Mouse (Mus musculus) liver, embryonic 14.5 days (tissue): ENCODE data around the gene Chd2. TPM values are rescaled to one million over a fixed set of nuclear protein-coding genes. Genes with fewer than 3 reads are reported as not detected.

Experiments
- ATAC-seq: fragments of 200-750 bp; cut with Nextera tagmentation; 2 replicates; pipeline ENCODE4 v1.8.0; 2017; ENCODE audit warnings: moderate number of reproducible peaks, mild to moderate bottlenecking, moderate library complexity; ENCODE audit not compliant: insufficient read depth
- DNase-seq, 3 experiments: peaks; one replicate each; pipeline ENCODE4 v3.0.0-alpha.2; 2012 to 2013; ENCODE audit warnings: low read depth in 3 of 3, low spot score in 3 of 3
- H3K27ac ChIP-seq: fragments of 300-500 bp; sonication (generic); 2 replicates; pipeline ENCODE4 v1.5.1; 2014; ENCODE audit warnings: moderate library complexity, mild to moderate bottlenecking, control low read depth, inconsistent platforms
- H3K27me3 ChIP-seq: fragments of 300-500 bp; sonication (generic); 2 replicates; pipeline ENCODE4 v1.6.1; 2014; ENCODE audit warnings: mild to moderate bottlenecking, low read length, moderate library complexity; ENCODE audit not compliant: control insufficient read depth, insufficient read depth
- H3K36me3 ChIP-seq: fragments of 300-500 bp; sonication (generic); replicated peaks from 2 replicates; pipeline ENCODE4 v1.6.1; 2014; ENCODE audit warnings: low read depth; ENCODE audit not compliant: control insufficient read depth, insufficient read depth
- H3K4me1 ChIP-seq, 2 experiments: fragments of 200-500 bp in 1 of 2; fragments of 300-500 bp in 1 of 2; sonication (generic) in 1 of 2; replicated peaks; 2 replicates each; pipeline ENCODE4 v1.6.1; 2012 to 2014; ENCODE audit warnings: antibody characterized with exemption in 1 of 2, inconsistent platforms in 1 of 2, low read length in 1 of 2; ENCODE audit not compliant: control insufficient read depth in 2 of 2, insufficient read depth in 2 of 2
- H3K4me2 ChIP-seq: fragments of 300-500 bp; sonication (generic); 2 replicates; pipeline ENCODE4 v1.6.1; 2014; ENCODE audit warnings: low read depth, mild to moderate bottlenecking, control low read depth, moderate library complexity
- H3K4me3 ChIP-seq, 2 experiments: fragments of 200-500 bp in 1 of 2; fragments of 300-500 bp in 1 of 2; sonication (generic) in 1 of 2; 2 replicates each; pipeline ENCODE4 v1.5.1; 2012 to 2014; ENCODE audit warnings: low read depth in 2 of 2, low read length in 2 of 2, mild to moderate bottlenecking in 2 of 2, control low read depth in 1 of 2, inconsistent platforms in 1 of 2, moderate library complexity in 1 of 2; ENCODE audit not compliant: insufficient read depth in 1 of 2
- H3K9ac ChIP-seq: fragments of 300-500 bp; sonication (generic); replicated peaks from 2 replicates; pipeline ENCODE4 v1.6.1; 2014; ENCODE audit warnings: mild to moderate bottlenecking, control low read depth, moderate library complexity
- H3K9me3 ChIP-seq: fragments of 300-500 bp; sonication (generic); 2 replicates; pipeline ENCODE4 v1.6.1; 2016; ENCODE audit warnings: low read length, mixed read lengths; ENCODE audit not compliant: control insufficient read depth
- CTCF ChIP-seq: IDR thresholded peaks from 2 replicates; pipeline ENCODE4 v1.5.1; 2016; ENCODE audit warnings: antibody characterized with exemption, low read depth, control low read depth
- EP300 ChIP-seq: IDR thresholded peaks from 2 replicates; pipeline ENCODE4 v1.6.1; 2016; ENCODE audit warnings: antibody characterized with exemption, low read depth
- WGBS: fragments of 180-500 bp; shearing (Covaris S2); extraction: QIAGEN DNeasy Blood & Tissue Kit; methylation state at CpG from one replicate; pipeline ENCODE4 v1.1.7; 2014; ENCODE audit not compliant: insufficient replicate concordance; 5-methylcytosine and 5-hydroxymethylcytosine counted together
- polyA plus RNA-seq, 2 experiments: library from polyadenylated mRNA; depleted of rRNA in 1 of 2; stranded (reverse) in 1 of 2; unstranded in 1 of 2; fragments of >200 nt; fragmentation: Nextera tagmentation in 1 of 2; extraction: Ambion mirVana in 1 of 2; gene quantifications; 2 replicates each; pipeline versions ENCODE4 v1.2.1 to v1.2.3; 2012 to 2014

Chd2 gene
- polyA plus RNA-seq, 2 experiments = 12.0 to 14.8 TPM

GRCm38 (mm10) chr7:73586206-73586605 lies 44.6 kb upstream of the Chd2 start:
- peaks cover 13 to 35% of the 10 kb centered on the region in 2 experiments for H3K4me1 ChIP-seq
- no peak overlapping the region for H3K27ac ChIP-seq
- H3K4me2 ChIP-seq = no peak overlapping the region
- no peak for ATAC-seq
- H3K4me3 ChIP-seq = no peak overlapping the region
- TF ChIP-seq CTCF (no peak), EP300 (no peak)
- H3K9me3 ChIP-seq = no peaks in the 10 kb centered on the region
- DNase-seq = no peak
- no peak overlapping the region for H3K9ac ChIP-seq
- WGBS = 78% methylated on average over 11 of the region's 11 CpGs
- no peaks in the 10 kb centered on the region for H3K36me3 ChIP-seq
- H3K27me3 ChIP-seq = no peaks in the 10 kb centered on the region

- H3K4me3 ChIP-seq = no peak overlapping the region
- no peaks in the 10 kb centered on the region for H3K9me3 ChIP-seq
- H3K4me2 ChIP-seq = no peak overlapping the region
- TF ChIP-seq CTCF (no peak), EP300 (no peak)
- H3K4me1 ChIP-seq = peaks cover 13 to 35% of the 10 kb centered on the region in 2 experiments
- 76% methylated on average over 22 of the region's 22 CpGs for WGBS
- DNase-seq (no peak), ATAC-seq (no peak)
- no peaks in the 10 kb centered on the region for H3K36me3 ChIP-seq
- no peak overlapping the region for H3K9ac ChIP-seq
- H3K27ac ChIP-seq = no peak overlapping the region
- H3K27me3 ChIP-seq = no peaks in the 10 kb centered on the region
Measured at GRCm38 (mm10) chr7:73585114-73586032, 43.7 kb upstream of the Chd2 start.

- no peak overlapping the region; the same call in 1 of the 2 replicates for H3K9ac ChIP-seq
- no peak overlapping the region; the same call in 1 of the 2 replicates for H3K27ac ChIP-seq
- no peaks in the 10 kb centered on the region for H3K9me3 ChIP-seq
- peaks cover 13 to 36% of the 10 kb centered on the region in 2 experiments for H3K4me1 ChIP-seq
- no peaks in the 10 kb centered on the region for H3K36me3 ChIP-seq
- WGBS = 22% methylated on average over 13 of the region's 13 CpGs
- no peak for ATAC-seq
- TF ChIP-seq EP300 = no peak
- TF ChIP-seq CTCF = no peak
- no peaks in the 10 kb centered on the region for H3K27me3 ChIP-seq
- no peak for DNase-seq
- H3K4me3 ChIP-seq = no peak overlapping the region
- peak overlapping the region; percentile 32 for H3K4me2 ChIP-seq
Measured at GRCm38 (mm10) chr7:73584009-73584995, 42.7 kb upstream of the Chd2 start.

DNA sequence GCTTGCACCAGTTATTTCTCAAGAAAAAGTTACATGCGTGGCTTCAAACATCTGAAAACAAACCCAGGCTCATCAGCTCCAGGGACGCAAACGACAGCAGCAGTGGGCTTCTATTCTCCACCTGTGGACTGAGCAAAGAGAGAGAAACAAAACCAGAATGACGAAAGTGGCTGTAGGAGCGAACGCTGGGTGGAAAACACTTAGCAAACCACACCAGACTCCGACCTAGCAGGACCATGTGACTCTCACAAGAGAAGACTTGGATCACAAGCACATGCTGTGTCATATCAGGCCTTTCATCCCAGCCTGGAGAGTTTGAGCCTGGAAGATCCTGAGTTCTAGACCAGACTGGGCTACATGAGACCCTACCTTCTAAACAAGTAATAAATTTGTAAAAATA lies 41.8 kb upstream of the Chd2 start:
- 71% methylated on average over 7 of the region's 7 CpGs for WGBS
- Histone ChIP-seq H3K27ac (no peak overlapping the region), H3K36me3 (no peaks in the 10 kb centered on the region), H3K4me2 (no peak overlapping the region), H3K27me3 (no peaks in the 10 kb centered on the region), H3K9ac (no peak overlapping the region), H3K4me1 (peaks cover 13 to 32% of the 10 kb centered on the region in 2 experiments), H3K9me3 (no peaks in the 10 kb centered on the region), H3K4me3 (no peak overlapping the region)
- DNase-seq (no peak), ATAC-seq (no peak)
- TF ChIP-seq CTCF (no peak), EP300 (no peak)
